ENCODE assay signal across 8 mouse cellular contexts in the genomic region with DNA sequence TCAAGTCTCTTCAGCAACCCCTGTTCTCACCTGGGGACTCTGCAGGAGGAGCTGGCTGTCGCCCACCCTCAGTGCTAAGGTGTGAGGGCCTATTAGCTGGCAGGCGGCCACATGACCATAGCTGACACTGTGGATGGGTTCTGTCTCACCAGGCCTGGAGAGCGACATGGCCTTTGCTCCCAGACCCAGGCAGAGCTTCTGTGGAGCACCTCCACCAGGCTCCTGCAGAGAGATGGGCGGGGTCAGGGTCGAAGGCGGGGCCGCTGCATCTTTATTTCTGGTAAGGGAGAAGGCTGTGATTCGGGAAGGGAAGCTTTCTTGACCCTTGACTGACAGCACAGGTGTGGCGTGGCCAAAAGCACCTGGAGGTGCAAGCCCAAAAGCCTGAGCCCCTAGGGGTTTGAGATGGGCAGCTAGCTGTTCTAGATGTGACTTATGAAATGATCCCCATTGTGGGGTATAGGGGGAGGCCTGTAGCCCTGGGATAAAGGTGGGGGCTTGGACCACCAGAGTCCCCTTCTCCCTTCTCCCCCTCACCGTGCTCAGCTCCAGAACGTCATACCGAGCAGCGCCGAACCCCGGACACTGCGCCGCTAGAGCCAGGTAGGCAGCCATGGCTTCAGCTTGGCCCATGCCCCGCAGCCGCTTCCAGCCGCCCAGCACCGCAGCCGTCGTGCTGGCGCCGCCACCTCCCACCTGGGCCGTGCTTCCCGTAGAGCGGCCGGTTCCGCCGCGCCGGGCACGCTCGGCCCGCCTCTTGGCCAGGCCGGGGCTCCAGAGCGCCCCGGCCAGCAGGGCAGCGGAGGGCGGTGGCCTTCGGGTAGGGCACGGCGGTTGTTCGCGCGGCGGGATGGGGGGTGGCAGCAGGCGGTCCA. TPM values are rescaled to one million over a fixed set of nuclear protein-coding genes. Genes with fewer than 3 reads are reported as not detected.
DNase-seq lines count a peak whose midpoint lies in the region; ATAC-seq lines count a peak whose summit lies in the region.

No protein-coding gene starts in this region.

- peaks cover 7% of the 10 kb centered on the region; the same call in 1 of the 2 replicates for H3K27me3 ChIP-seq in lung, embryonic 16.5 days (ENCODE audit: control insufficient read depth, insufficient read depth, low read depth, low read length)
- H3K27me3 ChIP-seq in hindbrain, embryonic 12.5 days = peaks cover 88% of the 10 kb centered on the region
- H3K27me3 ChIP-seq in limb, embryonic 13.5 days = peaks cover 85% of the 10 kb centered on the region
- H3K27me3 ChIP-seq in stomach, embryonic 15.5 days (replicated peaks) = peaks cover 12% of the 10 kb centered on the region; the same call in 1 of the 2 replicates

- WGBS in lung, embryonic 16.5 days = 44% methylated on average over 49 of the region's 49 CpGs
- WGBS in hindbrain, embryonic 12.5 days = 8% methylated on average over 48 of the region's 49 CpGs
- 10% methylated on average over 49 of the region's 49 CpGs for WGBS in limb, embryonic 13.5 days
- 40% methylated on average over 49 of the region's 49 CpGs for WGBS in stomach, embryonic 15.5 days

- DNase-seq in lung, postnatal 36 days = no peak
- DNase-seq in frontal cortex, postnatal 10 days (ENCODE audit: low spot score in 2 of 2) = no peak
- no peak for DNase-seq in spleen, adult 18-20 months

- H3K9me3 ChIP-seq in lung, embryonic 16.5 days (ENCODE audit: control insufficient read depth, low read length) = no peaks in the 10 kb centered on the region
- H3K9me3 ChIP-seq in hindbrain, embryonic 12.5 days (replicated peaks) = no peaks in the 10 kb centered on the region
- no peaks in the 10 kb centered on the region for H3K9me3 ChIP-seq in limb, embryonic 13.5 days
- H3K9me3 ChIP-seq in stomach, embryonic 15.5 days = no peaks in the 10 kb centered on the region

- 0 out of 2 replicates have a peak overlapping the region, but pooled peaks have one; percentile 5 for H3K4me3 ChIP-seq in lung, embryonic 16.5 days (ENCODE audit: low read length)
- H3K4me3 ChIP-seq in hindbrain, embryonic 12.5 days = peak overlapping the region; percentile 32
- peak overlapping the region; percentile 45 for H3K4me3 ChIP-seq in limb, embryonic 13.5 days
- H3K4me3 ChIP-seq in stomach, embryonic 15.5 days (replicated peaks) = peak overlapping the region; percentile 27

- H3K27ac ChIP-seq in lung, embryonic 16.5 days (ENCODE audit: low read length) = no peak overlapping the region
- no peak overlapping the region for H3K27ac ChIP-seq in hindbrain, embryonic 12.5 days
- no peak overlapping the region for H3K27ac ChIP-seq in limb, embryonic 13.5 days
- peak overlapping the region; percentile 11; the same call in 1 of the 2 replicates for H3K27ac ChIP-seq in stomach, embryonic 15.5 days

- H3K4me2 ChIP-seq in lung, embryonic 16.5 days (ENCODE audit: low read depth, low read length) = no peak overlapping the region
- H3K4me2 ChIP-seq in hindbrain, embryonic 12.5 days (replicated peaks) = peak overlapping the region; percentile 48
- H3K4me2 ChIP-seq in limb, embryonic 13.5 days (replicated peaks) = peak overlapping the region; percentile 76
- H3K4me2 ChIP-seq in stomach, embryonic 15.5 days = peak overlapping the region; percentile 41

- ATAC-seq in lung, embryonic 16.5 days (ENCODE audit: low read depth) = peak; percentile 8; the same call in 1 of the 2 replicates
- no peak for ATAC-seq in hindbrain, embryonic 12.5 days (ENCODE audit: low FRiP score)
- ATAC-seq in limb, embryonic 13.5 days (ENCODE audit: low FRiP score, low read depth) = no peak
- ATAC-seq in stomach, embryonic 15.5 days (ENCODE audit: insufficient read depth, low FRiP score, low read depth) = no peak
- no peak for ATAC-seq in CD4-positive, CD25-positive, alpha-beta regulatory T cell, adult 4 months

- peaks cover 48% of the 10 kb centered on the region for H3K36me3 ChIP-seq in lung, embryonic 16.5 days (ENCODE audit: control insufficient read depth, insufficient read depth, low read length)
- peaks cover 27% of the 10 kb centered on the region for H3K36me3 ChIP-seq in hindbrain, embryonic 12.5 days
- peaks cover 34% of the 10 kb centered on the region for H3K36me3 ChIP-seq in limb, embryonic 13.5 days
- peaks cover 53% of the 10 kb centered on the region for H3K36me3 ChIP-seq in stomach, embryonic 15.5 days

- H3K9ac ChIP-seq in lung, embryonic 16.5 days (ENCODE audit: low read length) = no peak overlapping the region
- H3K9ac ChIP-seq in hindbrain, embryonic 12.5 days = peak overlapping the region; percentile 51
- H3K9ac ChIP-seq in limb, embryonic 13.5 days = peak overlapping the region; percentile 65
- H3K9ac ChIP-seq in stomach, embryonic 15.5 days = no peak overlapping the region

- peaks cover 38% of the 10 kb centered on the region for H3K4me1 ChIP-seq in lung, embryonic 16.5 days (replicated peaks; ENCODE audit: control insufficient read depth, insufficient read depth, low read length)
- H3K4me1 ChIP-seq in hindbrain, embryonic 12.5 days = peaks cover 15% of the 10 kb centered on the region
- peaks cover 14% of the 10 kb centered on the region for H3K4me1 ChIP-seq in limb, embryonic 13.5 days
- H3K4me1 ChIP-seq in stomach, embryonic 15.5 days = peaks cover 30% of the 10 kb centered on the region; the same call in 1 of the 2 replicates

RNA-seq across cellular contexts. Expression of gene Cntnap1, which starts 6.6 kb away (rescaled TPM):
- polyA plus RNA-seq in lung, embryonic 16.5 days (2015; fragmentation: Nextera tagmentation; extraction: Ambion mirVana) = 1.1 and 1.2 TPM in 2 replicates
- polyA plus RNA-seq in hindbrain, embryonic 12.5 days (2016; fragmentation: Nextera tagmentation; extraction: Ambion mirVana) = 0.97 and 1.2 TPM in 2 replicates
- polyA plus RNA-seq in limb, embryonic 13.5 days (2015; fragmentation: Nextera tagmentation; extraction: Ambion mirVana) = 0.27 and 0.46 TPM in 2 replicates
- polyA plus RNA-seq in stomach, embryonic 15.5 days (2015; fragmentation: Nextera tagmentation; extraction: Ambion mirVana) = 2.0 and 2.6 TPM in 2 replicates
- under 1 TPM in 1 of 2 experiments, not detected in 1; 0.17 TPM for polyA plus RNA-seq in CD4-positive, CD25-positive, alpha-beta regulatory T cell, adult 4 months (2017; shearing (Covaris generic))

RNA-seq across cellular contexts. Expression of gene Plekhh3, which starts 7.4 kb away (rescaled TPM):
- polyA plus RNA-seq in lung, embryonic 16.5 days (2015; fragmentation: Nextera tagmentation; extraction: Ambion mirVana) = 17.0 and 17.1 TPM in 2 replicates
- polyA plus RNA-seq in hindbrain, embryonic 12.5 days (2016; fragmentation: Nextera tagmentation; extraction: Ambion mirVana) = 14.3 and 15.4 TPM in 2 replicates
- polyA plus RNA-seq in limb, embryonic 13.5 days (2015; fragmentation: Nextera tagmentation; extraction: Ambion mirVana) = 6.6 and 7.3 TPM in 2 replicates
- 19.7 and 23.5 TPM in 2 replicates for polyA plus RNA-seq in stomach, embryonic 15.5 days (2015; fragmentation: Nextera tagmentation; extraction: Ambion mirVana)
- polyA plus RNA-seq in CD4-positive, CD25-positive, alpha-beta regulatory T cell, adult 4 months (2017; shearing (Covaris generic)) = not detected

RNA-seq across cellular contexts. Expression of gene Tubg2, which starts 8.0 kb away (rescaled TPM):
- 3.1 TPM in 2 replicates for polyA plus RNA-seq in lung, embryonic 16.5 days (2015; fragmentation: Nextera tagmentation; extraction: Ambion mirVana)
- polyA plus RNA-seq in hindbrain, embryonic 12.5 days (2016; fragmentation: Nextera tagmentation; extraction: Ambion mirVana) = 10.4 and 12.9 TPM in 2 replicates
- polyA plus RNA-seq in limb, embryonic 13.5 days (2015; fragmentation: Nextera tagmentation; extraction: Ambion mirVana) = 7.3 and 7.4 TPM in 2 replicates
- 3.4 and 3.8 TPM in 2 replicates for polyA plus RNA-seq in stomach, embryonic 15.5 days (2015; fragmentation: Nextera tagmentation; extraction: Ambion mirVana)
- polyA plus RNA-seq in CD4-positive, CD25-positive, alpha-beta regulatory T cell, adult 4 months (2017; shearing (Covaris generic)) = 1 to 10 TPM; 1.4 to 3.5 TPM

RNA-seq across cellular contexts. Expression of gene Ccr10, which starts 11.5 kb away (rescaled TPM):
- 0.23 and 0.35 TPM in 2 replicates for polyA plus RNA-seq in lung, embryonic 16.5 days (2015; fragmentation: Nextera tagmentation; extraction: Ambion mirVana)
- polyA plus RNA-seq in hindbrain, embryonic 12.5 days (2016; fragmentation: Nextera tagmentation; extraction: Ambion mirVana) = 0.23 and 0.61 TPM in 2 replicates
- polyA plus RNA-seq in limb, embryonic 13.5 days (2015; fragmentation: Nextera tagmentation; extraction: Ambion mirVana) = 0.10 TPM in 1 of 2 replicates, not detected in the other
- polyA plus RNA-seq in stomach, embryonic 15.5 days (2015; fragmentation: Nextera tagmentation; extraction: Ambion mirVana) = 0.19 and 0.34 TPM in 2 replicates
- polyA plus RNA-seq in CD4-positive, CD25-positive, alpha-beta regulatory T cell, adult 4 months (2017; shearing (Covaris generic)) = 1 to 10 TPM in 1 of 2 experiments, under 1 TPM in 1; 0.36 to 2.0 TPM

RNA-seq across cellular contexts. Expression of gene Tubg1, which starts 44.0 kb away (rescaled TPM):
- polyA plus RNA-seq in lung, embryonic 16.5 days (2015; fragmentation: Nextera tagmentation; extraction: Ambion mirVana) = 70.6 and 82.1 TPM in 2 replicates
- polyA plus RNA-seq in hindbrain, embryonic 12.5 days (2016; fragmentation: Nextera tagmentation; extraction: Ambion mirVana) = 81.6 and 83.2 TPM in 2 replicates
- polyA plus RNA-seq in limb, embryonic 13.5 days (2015; fragmentation: Nextera tagmentation; extraction: Ambion mirVana) = 70.5 and 71.1 TPM in 2 replicates
- 58.5 and 64.0 TPM in 2 replicates for polyA plus RNA-seq in stomach, embryonic 15.5 days (2015; fragmentation: Nextera tagmentation; extraction: Ambion mirVana)
- 10 to 100 TPM; 24.9 to 34.0 TPM for polyA plus RNA-seq in CD4-positive, CD25-positive, alpha-beta regulatory T cell, adult 4 months (2017; shearing (Covaris generic))

Comparison
In these comparisons a context has a peak if more than half of its experiments do, and no peak if none do; other contexts are left out.
1. H3K9ac ChIP-seq: peak in hindbrain, embryonic 12.5 days (single experiment) and limb, embryonic 13.5 days (single experiment); none in lung, embryonic 16.5 days (single experiment) and stomach, embryonic 15.5 days (single experiment).
2. Peak in every context shown above with its lines, with median percentiles within 50 percentile points of each other: H3K4me3 ChIP-seq.